Mouse (Mus musculus) G1E (cell line): ENCODE data around the gene Alkal2. TPM values are rescaled to one million over a fixed set of nuclear protein-coding genes. Genes with fewer than 3 reads are reported as not detected.

ENCODE experiments used
- ATAC-seq: 2 replicates; pipeline ENCODE4 v1.8.0; 2016; ENCODE audit warnings: mild to moderate bottlenecking; ENCODE audit not compliant: insufficient number of reproducible peaks, poor library complexity, low FRiP score, severe bottlenecking; ENCODE audit errors: extremely low read depth
- DNase-seq: peaks from one replicate; pipeline ENCODE4 v3.0.0; 2012; ENCODE audit warnings: low spot score
- H3K27me3 ChIP-seq: 2 replicates; pipeline ENCODE4 v1.6.1; 2012; ENCODE audit warnings: mild to moderate bottlenecking, low read length, inconsistent platforms; ENCODE audit not compliant: insufficient read depth
- H3K36me3 ChIP-seq: replicated peaks from 2 replicates; pipeline ENCODE3; 2012; ENCODE audit warnings: mild to moderate bottlenecking, inconsistent platforms
- H3K4me1 ChIP-seq: 2 replicates; pipeline ENCODE4 v1.6.1; 2012; ENCODE audit warnings: low read depth, low read length, inconsistent platforms, mixed read lengths; ENCODE audit not compliant: insufficient read depth
- H3K4me3 ChIP-seq: 2 replicates; pipeline ENCODE4 v1.5.1; 2012; ENCODE audit warnings: low read depth, mild to moderate bottlenecking, inconsistent platforms, low read length, moderate library complexity, mixed read lengths
- H3K9me3 ChIP-seq: replicated peaks from 2 replicates; pipeline ENCODE4 v1.6.1; 2012; ENCODE audit warnings: inconsistent platforms
- CTCF ChIP-seq: IDR thresholded peaks from 2 replicates; pipeline ENCODE4 v1.5.1; 2012; ENCODE audit warnings: low read depth, low read length, inconsistent platforms, mixed read lengths
- GATA1 ChIP-seq: IDR thresholded peaks from 2 replicates; pipeline ENCODE4 v1.6.1; 2012; ENCODE audit warnings: borderline replicate concordance, low read length, inconsistent platforms, mixed read lengths
- GATA2 ChIP-seq: IDR thresholded peaks from 2 replicates; pipeline ENCODE4 v1.6.1; 2012; ENCODE audit warnings: low read depth, low read length, inconsistent platforms, borderline replicate concordance
- POLR2AphosphoS5 ChIP-seq: IDR thresholded peaks from 2 replicates; pipeline ENCODE4 v1.6.1; 2012; ENCODE audit warnings: low read depth, low read length, inconsistent platforms; ENCODE audit not compliant: insufficient replicate concordance
- TAL1 ChIP-seq: conservative IDR thresholded peaks from 2 replicates; pipeline ENCODE4 v1.6.1; 2012; ENCODE audit warnings: low read depth, low read length, inconsistent platforms, mixed read lengths
- polyA plus RNA-seq: library from polyadenylated mRNA; stranded (reverse); fragments of >175 nt; gene quantifications from 2 replicates; pipeline ENCODE4 v1.2.3, GENCODE M21; 2012
- total RNA-seq, 2 experiments: library from RNA; stranded (forward) in 1 of 2; stranded (reverse) in 1 of 2; fragments of 200-1000 nt in 1 of 2; fragments of >200 nt in 1 of 2; fragmentation: Nextera tagmentation in 1 of 2; gene quantifications; 2 replicates each; pipeline ENCODE4 v1.2.3; 2014 to 2017

Alkal2 gene
- total and polyA plus RNA-seq, 3 experiments: not detected

DNA sequence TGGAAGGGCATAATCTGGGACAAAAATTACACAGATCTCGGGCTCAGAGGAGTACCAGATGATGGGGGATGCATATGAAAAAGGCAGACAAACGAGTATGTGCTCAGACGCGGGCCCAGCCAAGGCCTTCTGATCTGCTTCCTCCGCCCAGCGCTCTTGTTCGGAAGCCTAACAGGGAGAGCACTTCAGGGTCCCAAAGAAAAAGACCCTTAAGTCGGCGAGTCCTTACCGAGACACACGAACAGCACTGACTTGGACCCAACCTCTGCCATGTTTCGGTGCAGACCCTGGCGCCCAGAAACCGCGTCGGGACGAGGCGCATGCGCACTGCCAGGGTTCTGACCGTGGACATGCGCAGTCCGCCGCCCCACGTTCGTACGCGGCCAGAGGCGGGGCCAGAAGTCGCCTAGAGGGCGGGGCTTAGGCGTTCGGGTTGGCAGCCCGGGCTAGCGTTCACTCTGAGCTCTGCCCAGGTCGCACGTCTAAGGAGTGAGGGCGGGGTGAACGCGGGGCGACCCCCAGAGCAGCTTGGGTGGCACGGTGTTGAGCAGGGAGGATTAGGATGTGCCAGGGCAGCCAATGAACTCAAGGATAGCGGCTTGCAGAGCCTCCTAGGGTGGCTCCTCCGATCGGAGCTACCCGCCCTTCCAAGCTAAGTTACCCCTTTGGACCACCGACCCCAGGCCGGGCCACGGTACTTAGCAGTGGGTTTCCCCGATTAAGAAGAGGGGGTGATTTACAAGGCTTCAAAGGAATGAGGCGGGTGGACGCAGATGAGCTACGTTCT is 27.3 kb downstream of the Alkal2 start, which contains the start of the genes Acp1 and Sh3yl1:
Gene Acp1 (minus strand): TSS at position 329 of the 787 bp plus-strand sequence.
Gene Sh3yl1 (plus strand): TSS at position 408 of the 787 bp plus-strand sequence.
- ATAC-seq: peak; percentile 93
- Histone ChIP-seq H3K4me1 (peaks cover 35% of the 10 kb centered on the region), H3K27me3 (peaks cover 13% of the 10 kb centered on the region), H3K4me3 (peak within 1 kb of the TSS; percentile 81), H3K9me3 (no peaks in the 10 kb centered on the region), H3K36me3 (peaks cover 22% of the 10 kb centered on the region)
- TF ChIP-seq TAL1: no peak
- no peak for TF ChIP-seq POLR2AphosphoS5
- TF ChIP-seq GATA2: no peak
- no peak for TF ChIP-seq CTCF
- TF ChIP-seq GATA1: no peak
- peak; percentile 92 for DNase-seq

DNA sequence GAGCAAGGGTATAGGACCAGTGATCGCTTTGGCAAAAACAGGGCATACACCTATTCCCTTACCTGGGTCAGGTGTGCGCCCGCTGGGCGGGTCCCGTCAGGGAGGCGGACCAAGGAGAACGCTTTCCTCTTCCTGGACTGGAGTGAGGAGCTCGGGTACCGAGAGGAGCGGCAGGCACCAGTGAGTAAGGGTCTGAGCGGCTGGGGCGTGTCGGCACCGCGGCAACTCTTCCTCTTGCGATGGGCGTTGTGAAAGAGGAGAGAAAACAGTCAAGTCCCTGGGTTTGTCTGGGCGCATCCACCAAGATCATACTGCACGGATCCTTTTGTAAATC is 27.9 kb downstream of the Alkal2 start:
- peak; percentile 15 for DNase-seq

DNA sequence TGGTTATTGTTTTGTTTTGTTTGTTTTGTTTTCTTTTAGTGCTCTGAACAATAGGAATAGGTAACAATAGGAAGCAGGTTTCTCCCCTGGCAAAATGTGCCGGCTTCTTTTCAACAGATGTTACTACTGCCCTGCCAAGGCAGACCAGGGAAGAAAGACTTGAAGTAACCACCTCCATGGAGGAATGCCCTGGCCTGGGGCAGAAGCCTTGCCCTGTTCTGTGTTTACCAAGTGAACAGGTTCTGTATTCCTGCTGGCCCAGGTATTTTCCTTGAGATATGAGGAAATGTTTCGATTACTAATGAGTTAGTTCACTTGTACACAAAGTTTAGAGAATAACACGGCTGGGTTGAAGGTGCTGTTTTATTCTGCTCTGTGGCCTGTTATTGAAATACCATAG is 28.7 kb downstream of the Alkal2 start:
- no peak for TF ChIP-seq GATA1
- TF ChIP-seq TAL1: no peak
- no peak for TF ChIP-seq GATA2
- TF ChIP-seq CTCF: no peak
- no peak for TF ChIP-seq POLR2AphosphoS5
- Histone ChIP-seq H3K9me3 (no peaks in the 10 kb centered on the region), H3K4me1 (peaks cover 33% of the 10 kb centered on the region), H3K36me3 (peaks cover 12% of the 10 kb centered on the region), H3K4me3 (no peak overlapping the region), H3K27me3 (peaks cover 13% of the 10 kb centered on the region)
- DNase-seq (no peak), ATAC-seq (no peak)

More for the DNA sequence above, 27.9 kb downstream of the Alkal2 start:
- H3K9me3 ChIP-seq: no peaks in the 10 kb centered on the region
- peak overlapping the region; percentile 81 for H3K4me3 ChIP-seq
- H3K27me3 ChIP-seq: peaks cover 13% of the 10 kb centered on the region
- peak; percentile 15 for ATAC-seq
- peaks cover 35% of the 10 kb centered on the region for H3K4me1 ChIP-seq
- H3K36me3 ChIP-seq: peaks cover 16% of the 10 kb centered on the region
- no peak for TF ChIP-seq GATA1
- TF ChIP-seq POLR2AphosphoS5: no peak
- TF ChIP-seq TAL1: no peak
- TF ChIP-seq CTCF: no peak
- no peak for TF ChIP-seq GATA2

DNA sequence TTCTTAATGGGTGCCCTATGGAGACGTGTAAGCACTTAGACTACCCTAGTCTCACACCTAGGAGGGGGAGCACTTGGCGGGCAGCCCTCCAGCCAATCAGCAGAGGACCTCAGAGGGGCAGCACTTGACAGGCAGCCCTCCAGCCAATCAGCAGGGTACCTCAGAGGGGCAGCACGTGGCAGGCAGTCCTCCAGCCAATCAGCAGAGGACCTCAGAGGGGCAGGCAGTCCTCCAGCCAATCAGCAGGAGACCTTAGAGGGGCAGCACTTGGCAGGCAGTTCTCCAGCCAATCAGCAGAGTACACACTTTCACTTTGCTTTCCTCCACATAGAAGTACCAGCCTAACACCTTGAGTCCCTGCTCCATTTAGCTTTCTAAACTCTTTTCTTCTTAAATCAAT is 38.3 kb downstream of the Alkal2 start:
- Histone ChIP-seq H3K27me3 (peaks cover 3% of the 10 kb centered on the region; the same call in 1 of the 2 replicates), H3K36me3 (no peaks in the 10 kb centered on the region), H3K4me1 (peaks cover 4% of the 10 kb centered on the region), H3K9me3 (0 out of 2 replicates have a peak, but pooled peaks cover 2% of the 10 kb centered on the region), H3K4me3 (peak overlapping the region; percentile 17; the same call in 1 of the 2 replicates)
- TF ChIP-seq GATA1: no peak
- TF ChIP-seq TAL1: no peak
- TF ChIP-seq CTCF: no peak
- TF ChIP-seq GATA2: no peak
- no peak for TF ChIP-seq POLR2AphosphoS5
- peak; percentile 63 for ATAC-seq
- DNase-seq: no peak

DNA sequence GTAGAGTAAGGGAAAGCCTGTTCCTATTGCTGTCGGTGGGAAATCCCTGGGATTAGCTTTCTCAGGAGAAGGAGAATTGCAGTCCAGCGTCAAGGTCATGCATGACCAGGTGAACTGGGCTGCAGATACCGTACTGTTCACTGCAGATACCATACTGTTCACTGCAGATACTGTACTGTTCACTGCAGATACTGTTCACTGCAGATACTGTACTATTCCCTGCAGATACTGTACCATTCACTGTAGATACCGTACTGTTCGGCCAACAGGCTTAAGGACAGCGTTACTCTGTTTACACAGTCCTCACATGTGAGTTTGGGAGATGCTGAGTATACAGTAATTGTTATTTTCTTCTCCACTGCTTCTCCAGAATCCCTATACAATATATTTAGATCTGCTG is 44.1 kb downstream of the Alkal2 start:
- no peaks in the 10 kb centered on the region for H3K27me3 ChIP-seq
- H3K4me1 ChIP-seq: no peaks in the 10 kb centered on the region
- no peak overlapping the region for H3K4me3 ChIP-seq
- ATAC-seq (no peak), DNase-seq (no peak)
- H3K9me3 ChIP-seq: no peaks in the 10 kb centered on the region
- TF ChIP-seq CTCF (no peak), GATA2 (no peak), TAL1 (no peak), POLR2AphosphoS5 (no peak), GATA1 (no peak)
- H3K36me3 ChIP-seq: no peaks in the 10 kb centered on the region

DNA sequence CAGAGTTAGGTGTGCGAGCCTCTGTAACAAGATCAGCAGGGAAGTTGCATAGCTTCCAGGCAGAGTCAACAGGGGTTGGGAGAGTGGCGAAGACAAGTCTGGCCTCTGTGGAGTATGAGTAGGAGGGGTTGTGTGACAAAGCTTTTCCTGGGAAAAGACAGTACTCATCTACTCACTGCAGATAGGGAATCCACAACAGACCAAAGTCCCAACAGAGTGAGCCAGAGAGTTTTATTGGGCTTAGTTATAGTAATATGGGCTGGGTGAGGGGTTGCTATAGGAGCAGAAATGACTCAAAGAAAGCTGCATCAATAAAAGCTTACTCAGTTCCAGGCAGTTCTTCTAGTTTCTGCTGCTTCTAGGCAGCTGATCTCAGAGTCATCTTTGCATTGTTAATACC is 49.2 kb downstream of the Alkal2 start:
- H3K4me1 ChIP-seq: no peaks in the 10 kb centered on the region
- H3K9me3 ChIP-seq: no peaks in the 10 kb centered on the region
- no peak overlapping the region for H3K4me3 ChIP-seq
- TF ChIP-seq GATA2 (no peak), POLR2AphosphoS5 (no peak), GATA1 (no peak), CTCF (no peak), TAL1 (no peak)
- DNase-seq (no peak), ATAC-seq (no peak)
- no peaks in the 10 kb centered on the region for H3K27me3 ChIP-seq
- H3K36me3 ChIP-seq: no peaks in the 10 kb centered on the region
